Mouse (Mus musculus): Measurements from ENCODE around the gene Nsrp1. TPM values are rescaled to one million over a fixed set of nuclear protein-coding genes. Genes with fewer than 3 reads are reported as not detected.
"Not testable (repeated sequence)": the region's sequence is repeated elsewhere in the genome, so short reads cannot be mapped to it uniquely, and the experiment has no call there.

Gene Nsrp1
- 10 to 100 TPM; 15.2 to 15.8 TPM for total RNA-seq (2021)

- intact Hi-C loops (cut with DNase I), result loop anchor here (5.0 kb wide), 1 partner anchor 81 kb away; the partner anchor contains the start of gene Slc6a4
- DNase-seq (ENCODE audit: extremely low spot score in 1 of 2, low spot score in 2 of 2), result peak; percentile 92 to 94
Measured at GRCm38 (mm10) chr11:77078273-77079134, at the start of gene Nsrp1. TSS of gene Nsrp1 (minus strand) at chr11:77078435.

GRCm38 (mm10) chr11:77111141-77111540 is 32.9 kb upstream of the Nsrp1 start:
- DNase-seq (ENCODE audit: extremely low spot score in 1 of 2, low spot score in 2 of 2), result no peak
- intact Hi-C loops (cut with DNase I), result no loop called here

GRCm38 (mm10) chr11:77108442-77108841 is 30.2 kb upstream of the Nsrp1 start:
- intact Hi-C loops (cut with DNase I), result no loop called here
- no peak for DNase-seq (ENCODE audit: extremely low spot score in 1 of 2, low spot score in 2 of 2)

GRCm38 (mm10) chr11:77107872-77108271 is 29.6 kb upstream of the Nsrp1 start:
- intact Hi-C loops (cut with DNase I); DNase-seq (ENCODE audit: extremely low spot score in 1 of 2, low spot score in 2 of 2): not testable (repeated sequence)

- DNase-seq (ENCODE audit: extremely low spot score in 1 of 2, low spot score in 2 of 2), result no peak
- intact Hi-C loops (cut with DNase I), result no loop called here
Measured at GRCm38 (mm10) chr11:77106961-77107360, 28.7 kb upstream of the Nsrp1 start.

- intact Hi-C loops (cut with DNase I), result loop anchor here (5.0 kb wide), 2 partner anchors 112 to 207 kb away; no protein-coding TSS in a partner anchor
- DNase-seq (ENCODE audit: extremely low spot score in 1 of 2, low spot score in 2 of 2), result peak; percentile 62 to 64
Measured at GRCm38 (mm10) chr11:77100137-77100937, 22.1 kb upstream of the Nsrp1 start.

- no peak for DNase-seq (ENCODE audit: extremely low spot score in 1 of 2, low spot score in 2 of 2)
- intact Hi-C loops (cut with DNase I), result loop anchor here (10.0 kb wide), 1 partner anchor 366 kb away; the partner anchor contains the start of gene Coro6
Measured at GRCm38 (mm10) chr11:77098332-77098972, 20.2 kb upstream of the Nsrp1 start.

GRCm38 (mm10) chr11:77096991-77097390 is 18.8 kb upstream of the Nsrp1 start:
- intact Hi-C loops (cut with DNase I), result loop anchor here (10.0 kb wide), 1 partner anchor 368 kb away; the partner anchor contains the start of gene Coro6
- no peak for DNase-seq (ENCODE audit: extremely low spot score in 1 of 2, low spot score in 2 of 2)

- intact Hi-C loops (cut with DNase I), result loop anchor here (10.0 kb wide), 1 partner anchor 368 kb away; the partner anchor contains the start of gene Coro6
- no peak for DNase-seq (ENCODE audit: extremely low spot score in 1 of 2, low spot score in 2 of 2)
Measured at GRCm38 (mm10) chr11:77096581-77096980, 18.3 kb upstream of the Nsrp1 start.

- DNase-seq (ENCODE audit: extremely low spot score in 1 of 2, low spot score in 2 of 2), result no peak
- intact Hi-C loops (cut with DNase I), result loop anchor here (10.0 kb wide), 1 partner anchor 370 kb away; the partner anchor contains the start of gene Coro6
Measured at GRCm38 (mm10) chr11:77095206-77095605, 17.0 kb upstream of the Nsrp1 start.

- intact Hi-C loops (cut with DNase I), result loop anchor here (5.0 to 10.0 kb wide), 2 partner anchors 97 to 371 kb away; partner anchors contain the start of genes Coro6 and Slc6a4
- DNase-seq (ENCODE audit: extremely low spot score in 1 of 2, low spot score in 2 of 2), result no peak
Measured at GRCm38 (mm10) chr11:77094136-77094535, 15.9 kb upstream of the Nsrp1 start.

- intact Hi-C loops (cut with DNase I), result loop anchor here (5.0 to 10.0 kb wide), 2 partner anchors 96 to 372 kb away; partner anchors contain the start of genes Coro6 and Slc6a4
- peak in 1 of 2 experiments; percentile 62 for DNase-seq (ENCODE audit: extremely low spot score in 1 of 2, low spot score in 2 of 2)
Measured at GRCm38 (mm10) chr11:77093208-77093607, 15.0 kb upstream of the Nsrp1 start.

- intact Hi-C loops (cut with DNase I), result no loop called here
- no peak for DNase-seq (ENCODE audit: extremely low spot score in 1 of 2, low spot score in 2 of 2)
Measured at GRCm38 (mm10) chr11:77089162-77089561, 10.9 kb upstream of the Nsrp1 start.

GRCm38 (mm10) chr11:77087004-77087403 is 8.8 kb upstream of the Nsrp1 start:
- DNase-seq (ENCODE audit: extremely low spot score in 1 of 2, low spot score in 2 of 2), result no peak
- intact Hi-C loops (cut with DNase I), result no loop called here

- intact Hi-C loops (cut with DNase I), result no loop called here
- DNase-seq (ENCODE audit: extremely low spot score in 1 of 2, low spot score in 2 of 2), result no peak
Measured at GRCm38 (mm10) chr11:77084001-77084682, 5.9 kb upstream of the Nsrp1 start.

GRCm38 (mm10) chr11:77079361-77079760 is 1.1 kb upstream of the Nsrp1 start:
- DNase-seq (ENCODE audit: extremely low spot score in 1 of 2, low spot score in 2 of 2), result no peak
- intact Hi-C loops (cut with DNase I), result loop anchor here (5.0 kb wide), 1 partner anchor 82 kb away; the partner anchor contains the start of gene Slc6a4

- DNase-seq (ENCODE audit: extremely low spot score in 1 of 2, low spot score in 2 of 2), result peak in 1 of 2 experiments; percentile 38
- intact Hi-C loops (cut with DNase I), result loop anchor here (5.0 kb wide), 1 partner anchor 80 kb away; the partner anchor contains the start of gene Slc6a4
Measured at GRCm38 (mm10) chr11:77077792-77078191, 443 bp downstream of the Nsrp1 start.

- not testable (repeated sequence) for DNase-seq (ENCODE audit: extremely low spot score in 1 of 2, low spot score in 2 of 2)
Measured at GRCm38 (mm10) chr11:77077331-77077730, 904 bp downstream of the Nsrp1 start.

More at GRCm38 (mm10) chr11:77077331-77077730, 904 bp downstream of the Nsrp1 start:
- intact Hi-C loops (cut with DNase I), result loop anchor here (5.0 kb wide), 1 partner anchor 80 kb away; the partner anchor contains the start of gene Slc6a4
